Mouse (Mus musculus) midbrain, postnatal 0 days (tissue): Measurements from ENCODE around the gene Gm26920. TPM values are rescaled to one million over a fixed set of nuclear protein-coding genes. Genes with fewer than 3 reads are reported as not detected.

ENCODE experiments used
- ATAC-seq: fragments of 200-750 bp; cut with Nextera tagmentation; 2 replicates; pipeline ENCODE4 v1.8.0; 2017; ENCODE audit warnings: moderate number of reproducible peaks, mild to moderate bottlenecking, moderate TSS enrichment, moderate library complexity; ENCODE audit not compliant: low FRiP score
- DNase-seq: peaks from one replicate; pipeline ENCODE4 v3.0.0-alpha.2; 2015; ENCODE audit warnings: low spot score
- H3K27ac ChIP-seq: fragments of 300-500 bp; sonication (generic); 2 replicates; pipeline ENCODE4 v1.5.1; 2014; ENCODE audit warnings: low read depth, mild to moderate bottlenecking, low read length, mixed read lengths
- H3K27me3 ChIP-seq: fragments of 300-500 bp; sonication (generic); 2 replicates; pipeline ENCODE4 v1.6.1; 2014; ENCODE audit warnings: low read length, control low read depth, mixed read lengths; ENCODE audit not compliant: insufficient read depth
- H3K36me3 ChIP-seq: fragments of 300-500 bp; sonication (generic); 2 replicates; pipeline ENCODE4 v1.6.1; 2014; ENCODE audit warnings: low read length, control low read depth, mixed read lengths; ENCODE audit not compliant: insufficient read depth
- H3K4me1 ChIP-seq: fragments of 300-500 bp; sonication (generic); 2 replicates; pipeline ENCODE4 v1.6.1; 2014; ENCODE audit warnings: mild to moderate bottlenecking, control low read depth, antibody characterized with exemption, low read length, mixed read lengths; ENCODE audit not compliant: insufficient read depth
- H3K4me2 ChIP-seq: fragments of 300-500 bp; sonication (generic); 2 replicates; pipeline ENCODE4 v1.6.1; 2014; ENCODE audit warnings: low read depth, mild to moderate bottlenecking, low read length, mixed read lengths; ENCODE audit not compliant: poor library complexity, severe bottlenecking
- H3K4me3 ChIP-seq: fragments of 300-500 bp; sonication (generic); 2 replicates; pipeline ENCODE4 v1.5.1; 2014; ENCODE audit warnings: low read depth, mild to moderate bottlenecking, low read length, moderate library complexity
- H3K9ac ChIP-seq: fragments of 300-500 bp; sonication (generic); replicated peaks from 2 replicates; pipeline ENCODE4 v1.6.1; 2014; ENCODE audit warnings: mild to moderate bottlenecking, low read length, moderate library complexity, mixed read lengths; ENCODE audit not compliant: poor library complexity, severe bottlenecking
- H3K9me3 ChIP-seq: fragments of 300-500 bp; sonication (generic); 2 replicates; pipeline ENCODE4 v1.6.1; 2016; ENCODE audit warnings: low read length, control low read depth
- CTCF ChIP-seq: IDR thresholded peaks from 2 replicates; pipeline ENCODE4 v1.5.1; 2016; ENCODE audit warnings: antibody characterized with exemption, mild to moderate bottlenecking
- WGBS: fragments of 180-500 bp; shearing (Covaris S2); extraction: QIAGEN DNeasy Blood & Tissue Kit; methylation state at CpG from one replicate; pipeline ENCODE4 v1.1.7; 2014; 5-methylcytosine and 5-hydroxymethylcytosine counted together
- microRNA-seq: library from miRNA; unstranded; fragments of <30 nt; microRNA quantifications from one replicate; pipeline ENCODE4, GENCODE M21; 2016; ENCODE audit warnings: borderline number of aligned reads
- polyA plus RNA-seq: library from polyadenylated mRNA; unstranded; fragments of >200 nt; fragmentation: Nextera tagmentation; extraction: Ambion mirVana; gene quantifications from 2 replicates; pipeline ENCODE4 v1.2.1, GENCODE M21; 2015
- total RNA-seq: library from RNA; depleted of rRNA; stranded (reverse); fragments of >200 nt; gene quantifications from 2 replicates; pipeline ENCODE4 v1.2.3, GENCODE M21; 2014; rRNA removed

Gene Gm26920
- total and polyA plus RNA-seq, 2 experiments from 2014 or later, result 0.63 TPM; not detected in 1

DNA sequence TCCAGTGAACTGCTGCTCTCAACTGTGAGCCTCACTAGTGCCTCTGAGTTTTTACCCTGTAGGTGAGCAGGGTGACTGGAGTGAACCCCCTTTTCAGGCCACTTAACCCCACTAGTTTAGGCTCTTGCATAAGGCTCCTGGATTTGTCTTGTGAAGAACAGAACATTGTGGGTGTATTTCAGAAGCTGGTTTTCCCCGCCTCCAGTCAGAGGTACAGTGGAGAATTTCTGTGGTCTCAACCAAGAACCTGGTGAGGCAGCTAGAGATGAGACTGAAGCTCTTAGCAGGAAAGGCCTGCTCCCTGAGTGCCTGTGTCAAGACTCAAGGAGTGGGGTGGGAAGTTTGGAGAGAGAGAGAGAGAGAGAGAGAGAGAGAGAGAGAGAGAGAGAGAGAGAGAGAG lies 82.6 kb downstream of the Gm26920 start:
- Histone ChIP-seq H3K36me3 (peaks cover 3% of the 10 kb centered on the region; the same call in 1 of the 2 replicates), H3K4me2 (no peak overlapping the region), H3K27ac (no peak overlapping the region), H3K9ac (no peak overlapping the region), H3K4me3 (no peak overlapping the region), H3K27me3 (no peaks in the 10 kb centered on the region), H3K9me3 (no peaks in the 10 kb centered on the region), H3K4me1 (no peaks in the 10 kb centered on the region)
- TF ChIP-seq CTCF, result no peak
- WGBS, result 91% methylated on average over 1 of the region's 1 CpGs
- ATAC-seq, result no peak
- no peak for DNase-seq

Small RNA genes lying within 50 kb of the gene (microRNA-seq; reads per million reads assigned to microRNA genes)
- gene Gm23368, result not detected

Other genes starting within 250 kb of the Gm26920 start
- gene Zfp940, start 236.7 kb downstream of the Gm26920 start, total RNA-seq, result 11.7 and 12.3 TPM in 2 replicates
- gene Zfp940, start 236.7 kb downstream of the Gm26920 start, polyA plus RNA-seq, result 12.7 and 13.1 TPM in 2 replicates
- gene Zfp420, start 230.4 kb downstream of the Gm26920 start, total RNA-seq, result 20.4 and 24.5 TPM in 2 replicates
- 14.7 and 16.2 TPM in 2 replicates for gene Zfp420, start 230.4 kb downstream of the Gm26920 start, polyA plus RNA-seq
- 15.7 and 18.0 TPM in 2 replicates for gene Zfp27, start 183.8 kb downstream of the Gm26920 start, total RNA-seq
- 7.9 and 8.5 TPM in 2 replicates for gene Zfp27, start 183.8 kb downstream of the Gm26920 start, polyA plus RNA-seq
- gene Zfp383, start 182.2 kb downstream of the Gm26920 start, total RNA-seq, result 6.6 and 7.9 TPM in 2 replicates
- gene Zfp383, start 182.2 kb downstream of the Gm26920 start, polyA plus RNA-seq, result 5.4 and 5.8 TPM in 2 replicates
- gene Zfp74, start 136.3 kb downstream of the Gm26920 start, total RNA-seq, result 12.8 and 13.3 TPM in 2 replicates
- gene Zfp74, start 136.3 kb downstream of the Gm26920 start, polyA plus RNA-seq, result 15.9 and 17.1 TPM in 2 replicates
- 8.2 and 12.6 TPM in 2 replicates for gene Zfp568, start 106.5 kb downstream of the Gm26920 start, total RNA-seq
- gene Zfp568, start 106.5 kb downstream of the Gm26920 start, polyA plus RNA-seq, result 2.0 and 2.5 TPM in 2 replicates
- 13.0 and 16.5 TPM in 2 replicates for gene Zfp14, start 39.0 kb downstream of the Gm26920 start, total RNA-seq
- 5.8 and 8.7 TPM in 2 replicates for gene Zfp14, start 39.0 kb downstream of the Gm26920 start, polyA plus RNA-seq
- gene Zfp82, start 17.5 kb downstream of the Gm26920 start, total RNA-seq, result 5.3 and 6.4 TPM in 2 replicates
- 5.4 and 6.4 TPM in 2 replicates for gene Zfp82, start 17.5 kb downstream of the Gm26920 start, polyA plus RNA-seq
- gene Zfp566, start 117 bp upstream of the Gm26920 start, total RNA-seq, result 0.93 and 3.8 TPM in 2 replicates
- 16.2 and 18.0 TPM in 2 replicates for gene Zfp566, start 117 bp upstream of the Gm26920 start, polyA plus RNA-seq
- 39.4 and 47.4 TPM in 2 replicates for gene Zfp260, start 4.4 kb upstream of the Gm26920 start, total RNA-seq
- gene Zfp260, start 4.4 kb upstream of the Gm26920 start, polyA plus RNA-seq, result 43.6 and 44.4 TPM in 2 replicates
- gene Zfp382, start 31.5 kb upstream of the Gm26920 start, total RNA-seq, result 23.0 and 24.7 TPM in 2 replicates
- gene Zfp382, start 31.5 kb upstream of the Gm26920 start, polyA plus RNA-seq, result 14.5 and 14.7 TPM in 2 replicates
- 49.8 and 52.1 TPM in 2 replicates for gene Zfp146, start 79.3 kb upstream of the Gm26920 start, total RNA-seq
- gene Zfp146, start 79.3 kb upstream of the Gm26920 start, polyA plus RNA-seq, result 5.9 and 7.2 TPM in 2 replicates
- gene Cox7a1, start 93.7 kb upstream of the Gm26920 start, total RNA-seq, result not detected in 2 replicates
- gene Cox7a1, start 93.7 kb upstream of the Gm26920 start, polyA plus RNA-seq, result 7.3 and 8.8 TPM in 2 replicates
- 201 and 272 TPM in 2 replicates for gene Capns1, start 108.4 kb upstream of the Gm26920 start, total RNA-seq
- gene Capns1, start 108.4 kb upstream of the Gm26920 start, polyA plus RNA-seq, result 58.0 and 62.4 TPM in 2 replicates
- gene Polr2i, start 141.5 kb upstream of the Gm26920 start, total RNA-seq, result 93.3 and 126 TPM in 2 replicates
- gene Polr2i, start 141.5 kb upstream of the Gm26920 start, polyA plus RNA-seq, result 190 and 196 TPM in 2 replicates
- gene Tbcb, start 141.9 kb upstream of the Gm26920 start, total RNA-seq, result 127 and 149 TPM in 2 replicates
- gene Tbcb, start 141.9 kb upstream of the Gm26920 start, polyA plus RNA-seq, result 483 and 527 TPM in 2 replicates
- gene Ovol3, start 145.3 kb upstream of the Gm26920 start, total RNA-seq, result not detected in 2 replicates
- gene Ovol3, start 145.3 kb upstream of the Gm26920 start, polyA plus RNA-seq, result not detected in 2 replicates
- gene Thap8, start 189.7 kb upstream of the Gm26920 start, total RNA-seq, result 0.71 TPM in 1 of 2 replicates, not detected in the other
- 0.38 and 0.57 TPM in 2 replicates for gene Thap8, start 189.7 kb upstream of the Gm26920 start, polyA plus RNA-seq
- 1.7 and 24.3 TPM in 2 replicates for gene Wdr62, start 190.0 kb upstream of the Gm26920 start, total RNA-seq
- gene Wdr62, start 190.0 kb upstream of the Gm26920 start, polyA plus RNA-seq, result 3.3 and 4.1 TPM in 2 replicates
- 140 and 197 TPM in 2 replicates for gene Clip3, start 201.3 kb upstream of the Gm26920 start, total RNA-seq
- gene Clip3, start 201.3 kb upstream of the Gm26920 start, polyA plus RNA-seq, result 144 and 155 TPM in 2 replicates
- gene Alkbh6, start 218.3 kb upstream of the Gm26920 start, total RNA-seq, result 76.1 and 121 TPM in 2 replicates
- 129 and 140 TPM in 2 replicates for gene Alkbh6, start 218.3 kb upstream of the Gm26920 start, polyA plus RNA-seq
- 7.3 and 14.1 TPM in 2 replicates for gene Syne4, start 224.4 kb upstream of the Gm26920 start, total RNA-seq
- 11.7 and 13.6 TPM in 2 replicates for gene Syne4, start 224.4 kb upstream of the Gm26920 start, polyA plus RNA-seq
- gene E130208F15Rik, start 231.3 kb upstream of the Gm26920 start, total RNA-seq, result 0.05 and 0.19 TPM in 2 replicates
- gene E130208F15Rik, start 231.3 kb upstream of the Gm26920 start, polyA plus RNA-seq, result not detected in 2 replicates
- 11.5 and 14.7 TPM in 2 replicates for gene Sdhaf1, start 233.5 kb upstream of the Gm26920 start, total RNA-seq
- gene Sdhaf1, start 233.5 kb upstream of the Gm26920 start, polyA plus RNA-seq, result 16.5 and 16.8 TPM in 2 replicates